Mouse (Mus musculus): ENCODE data around the gene Kbtbd6.
"Not testable (repeated sequence)": the region's sequence is repeated elsewhere in the genome, so short reads cannot be mapped to it uniquely, and the experiment has no call there.

Gene Kbtbd6

DNA sequence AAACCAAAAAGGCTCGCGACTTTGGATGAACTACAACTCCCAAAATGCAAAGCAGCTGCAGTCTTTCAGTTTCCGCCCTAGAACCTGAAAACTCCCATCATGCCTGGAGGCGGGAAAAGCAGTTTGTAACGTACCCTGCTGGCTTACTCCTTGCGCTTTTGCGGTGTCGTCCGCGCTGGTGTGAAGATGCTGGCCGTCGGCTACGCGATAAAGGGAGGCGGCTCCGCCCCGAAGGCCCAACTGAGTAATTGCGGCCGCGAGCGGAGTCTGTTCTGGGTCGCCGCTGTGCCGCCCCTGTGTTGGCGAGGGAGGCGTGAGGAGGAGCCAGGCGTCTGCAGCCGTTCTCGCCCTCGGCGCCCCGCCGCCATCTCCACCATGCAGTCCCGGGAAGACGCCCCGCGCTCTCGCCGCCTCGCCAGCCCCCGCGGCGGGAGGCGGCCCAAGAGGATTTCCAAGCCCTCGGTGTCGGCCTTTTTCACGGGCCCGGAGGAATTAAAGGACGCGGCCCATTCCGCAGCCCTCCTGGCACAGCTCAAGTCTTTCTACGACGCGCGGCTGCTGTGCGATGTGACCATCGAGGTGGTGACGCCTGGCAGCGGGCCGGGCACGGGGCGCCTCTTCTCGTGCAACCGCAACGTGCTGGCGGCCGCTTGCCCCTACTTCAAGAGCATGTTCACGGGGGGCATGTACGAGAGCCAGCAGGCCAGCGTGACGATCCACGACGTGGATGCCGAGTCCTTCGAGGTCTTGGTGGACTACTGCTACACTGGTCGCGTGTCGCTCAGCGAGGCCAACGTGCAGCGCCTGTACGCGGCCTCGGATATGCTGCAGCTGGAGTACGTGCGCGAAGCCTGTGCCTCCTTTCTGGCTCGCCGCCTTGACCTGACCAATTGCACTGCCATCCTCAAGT lies at the start of gene Kbtbd6:
TSS of gene Kbtbd6 (plus strand) at position 155 of the 910 bp plus-strand sequence.
- peak; percentile 77 for DNase-seq (ENCODE audit: low read depth)

DNA sequence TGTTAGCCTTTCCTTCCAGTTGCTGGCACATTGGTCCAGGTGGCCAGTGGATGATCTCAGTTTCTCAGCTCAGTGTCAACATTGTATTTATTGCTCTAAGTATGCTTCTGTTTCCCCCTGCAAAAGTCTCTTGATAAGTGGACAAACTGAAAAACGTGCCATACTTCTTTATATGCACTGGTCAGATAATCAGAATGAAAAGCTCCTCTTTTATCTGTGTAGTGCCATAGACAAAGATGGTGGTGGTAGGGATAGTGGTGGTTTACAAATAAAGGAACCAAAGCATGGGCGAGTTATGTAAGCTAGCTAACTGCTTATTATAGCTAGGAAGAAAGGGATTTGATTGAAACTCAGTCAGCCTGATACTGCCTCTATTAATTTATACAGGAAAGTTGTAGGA lies 44.0 kb upstream of the Kbtbd6 start:
- DNase-seq (ENCODE audit: low read depth): no peak

DNA sequence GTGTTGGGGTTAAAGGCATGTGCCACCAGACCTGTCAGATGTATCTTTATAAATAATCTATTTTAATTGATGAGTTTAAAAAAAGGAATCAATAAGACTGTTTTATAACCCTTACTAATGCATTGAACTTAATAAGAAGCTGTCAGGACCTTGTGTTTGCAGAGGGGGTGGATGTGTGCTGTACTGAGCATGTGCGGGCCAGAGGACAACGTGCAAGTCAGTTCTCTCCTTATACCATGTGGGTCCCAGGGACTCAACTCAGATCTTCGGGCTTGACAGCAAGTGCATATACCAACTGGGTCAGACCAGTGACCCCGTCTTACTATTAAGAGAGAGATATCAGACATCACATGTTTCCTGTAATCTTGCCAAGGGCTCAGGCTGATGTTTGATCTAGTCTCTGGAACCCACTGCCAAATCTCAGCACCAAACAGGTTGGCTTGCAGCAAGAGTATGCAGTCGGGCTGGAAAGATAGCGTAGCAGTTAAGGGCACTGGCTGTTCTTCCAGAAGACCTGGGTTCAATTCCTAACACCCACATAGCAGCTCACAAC lies 42.3 kb upstream of the Kbtbd6 start:
- no peak for DNase-seq (ENCODE audit: low read depth)

DNA sequence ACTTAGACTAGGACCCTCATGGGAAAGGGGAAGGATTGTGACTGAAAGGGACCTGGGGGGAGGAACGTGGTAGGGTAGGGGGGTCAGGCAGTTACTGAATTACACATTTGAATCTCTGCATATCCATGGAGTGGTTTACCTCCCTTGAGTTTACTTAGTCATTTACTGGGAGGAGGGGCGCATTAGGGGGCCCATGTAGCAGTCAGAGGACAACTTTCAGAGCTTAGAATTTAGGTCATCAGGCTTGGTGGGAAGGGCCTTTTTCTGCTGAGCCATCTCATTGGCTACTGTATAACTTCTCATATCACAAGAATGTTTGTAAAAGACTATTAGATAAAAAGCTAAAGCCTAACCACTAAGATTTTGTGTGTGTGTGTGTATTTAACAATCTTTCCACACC lies 41.0 kb upstream of the Kbtbd6 start:
- no peak for DNase-seq (ENCODE audit: low read depth)

DNA sequence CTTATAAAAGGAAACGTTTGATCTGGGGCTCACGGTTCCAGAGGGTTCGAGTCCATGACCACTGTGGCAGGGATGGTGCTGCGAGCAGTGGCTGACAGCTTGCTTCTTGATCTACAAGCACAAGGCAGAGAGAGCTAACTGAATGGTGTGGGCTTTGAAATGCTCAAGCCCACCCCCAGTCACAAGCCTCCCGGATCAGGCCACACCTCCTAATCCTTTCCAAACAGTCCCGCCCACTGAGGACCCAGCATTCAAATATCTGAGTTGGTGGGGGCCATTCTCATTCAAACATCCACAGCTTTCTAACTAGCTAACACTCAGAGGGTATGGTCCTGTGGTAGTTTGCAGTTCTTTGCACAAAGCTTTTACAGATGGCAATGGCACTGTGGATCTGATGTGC lies 38.5 kb upstream of the Kbtbd6 start:
- DNase-seq (ENCODE audit: low read depth): no peak

DNA sequence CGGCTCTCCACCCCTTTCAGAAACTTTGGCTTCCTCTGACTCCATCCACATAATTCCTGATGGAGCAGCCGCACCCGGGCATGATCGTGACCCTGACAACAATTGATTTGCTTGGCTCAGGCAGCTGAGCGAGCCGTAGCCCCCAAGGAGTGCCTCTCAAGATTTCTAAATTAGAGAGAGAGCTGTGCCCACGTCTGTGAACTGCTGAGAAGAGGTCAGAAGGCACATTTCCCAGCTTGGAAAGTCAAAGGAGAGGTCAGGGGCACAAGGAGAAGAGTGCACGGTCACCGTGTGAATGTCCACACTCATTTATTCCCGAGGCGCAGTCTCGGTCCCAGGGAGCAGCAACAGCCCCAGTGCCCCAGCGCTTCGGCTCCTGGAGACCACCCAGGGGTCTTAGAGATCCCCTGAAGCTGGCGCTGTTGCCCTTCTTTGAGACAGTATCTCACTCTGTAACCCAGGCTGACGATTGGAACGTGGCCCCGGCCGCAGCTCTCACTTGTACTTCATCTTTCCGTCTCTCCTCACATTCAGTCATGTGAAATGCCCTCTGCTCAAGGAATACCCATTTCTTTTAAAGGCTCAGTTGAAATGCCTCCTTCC lies 31.5 kb upstream of the Kbtbd6 start:
- DNase-seq (ENCODE audit: low read depth): no peak

DNA sequence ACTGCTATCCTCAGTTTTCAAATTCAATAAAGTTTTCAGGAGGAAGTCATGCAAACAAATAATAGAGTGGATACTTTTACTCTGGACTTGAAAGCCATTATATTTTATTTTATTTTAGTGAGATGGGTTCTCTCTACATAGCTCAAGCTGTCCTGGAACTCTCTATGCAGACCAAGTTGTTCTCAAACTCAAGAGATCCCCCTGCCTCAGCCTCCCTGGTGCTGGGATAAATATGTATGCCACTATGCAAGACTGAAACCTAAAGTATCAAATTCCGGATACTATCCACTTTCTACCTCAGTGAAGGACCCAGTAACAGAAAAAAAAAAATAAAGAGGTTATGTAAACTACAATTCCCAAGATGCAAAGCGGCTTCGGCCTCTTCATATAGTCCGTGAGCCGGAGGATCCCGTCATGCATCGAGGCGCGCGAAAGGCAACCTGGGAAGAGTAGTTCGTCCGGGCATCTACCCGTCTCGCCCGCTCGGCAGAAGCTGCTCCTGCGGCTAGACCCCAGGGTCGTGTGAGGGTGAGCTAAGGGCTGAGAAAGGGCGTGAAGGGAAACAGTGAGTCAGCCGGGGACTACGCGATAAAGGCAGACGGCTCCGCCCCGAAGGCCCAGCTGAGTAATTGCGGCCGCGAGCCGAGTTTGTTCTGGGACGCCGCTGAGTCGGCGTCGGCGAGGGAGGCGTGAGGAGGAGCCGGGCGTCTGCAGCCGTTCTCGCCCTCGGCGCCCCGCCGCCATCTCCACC lies 25.5 kb upstream of the Kbtbd6 start, which contains the start of gene Kbtbd7:
TSS of gene Kbtbd7 (plus strand) at position 533 of the 751 bp plus-strand sequence.
- DNase-seq (ENCODE audit: low read depth): peak; percentile 99

DNA sequence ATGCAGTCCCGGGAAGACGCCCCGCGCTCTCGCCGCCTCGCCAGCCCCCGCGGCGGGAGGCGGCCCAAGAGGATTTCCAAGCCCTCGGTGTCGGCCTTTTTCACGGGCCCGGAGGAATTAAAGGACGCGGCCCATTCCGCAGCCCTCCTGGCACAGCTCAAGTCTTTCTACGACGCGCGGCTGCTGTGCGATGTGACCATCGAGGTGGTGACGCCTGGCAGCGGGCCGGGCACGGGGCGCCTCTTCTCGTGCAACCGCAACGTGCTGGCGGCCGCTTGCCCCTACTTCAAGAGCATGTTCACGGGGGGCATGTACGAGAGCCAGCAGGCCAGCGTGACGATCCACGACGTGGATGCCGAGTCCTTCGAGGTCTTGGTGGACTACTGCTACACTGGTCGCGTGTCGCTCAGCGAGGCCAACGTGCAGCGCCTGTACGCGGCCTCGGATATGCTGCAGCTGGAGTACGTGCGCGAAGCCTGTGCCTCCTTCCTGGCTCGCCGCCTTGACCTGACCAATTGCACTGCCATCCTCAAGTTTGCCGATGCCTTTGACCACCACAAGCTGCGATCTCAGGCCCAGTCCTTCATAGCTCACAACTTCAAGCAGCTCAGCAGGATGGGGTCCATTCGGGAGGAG lies 24.8 kb upstream of the Kbtbd6 start:
- not testable (repeated sequence) for DNase-seq (ENCODE audit: low read depth)

DNA sequence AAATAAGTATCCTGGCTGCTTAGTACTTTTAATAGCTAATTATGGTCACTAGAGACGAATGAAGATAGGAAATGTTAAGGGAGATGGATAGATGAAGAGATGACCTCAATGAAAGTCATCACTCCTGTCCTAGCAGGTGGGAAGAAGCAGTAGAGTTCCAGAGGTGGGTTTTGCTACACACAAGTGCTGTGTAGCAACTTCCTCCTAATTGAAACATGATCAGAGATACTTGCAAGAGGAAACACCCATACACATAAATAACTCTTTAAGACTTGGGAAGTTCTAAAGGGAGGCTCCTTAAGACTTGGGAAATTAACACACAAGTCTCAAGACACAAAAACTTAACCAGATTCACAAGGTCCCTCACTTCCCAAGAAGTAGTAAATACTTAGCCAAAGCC lies 17.6 kb upstream of the Kbtbd6 start:
- DNase-seq (ENCODE audit: low read depth): no peak

DNA sequence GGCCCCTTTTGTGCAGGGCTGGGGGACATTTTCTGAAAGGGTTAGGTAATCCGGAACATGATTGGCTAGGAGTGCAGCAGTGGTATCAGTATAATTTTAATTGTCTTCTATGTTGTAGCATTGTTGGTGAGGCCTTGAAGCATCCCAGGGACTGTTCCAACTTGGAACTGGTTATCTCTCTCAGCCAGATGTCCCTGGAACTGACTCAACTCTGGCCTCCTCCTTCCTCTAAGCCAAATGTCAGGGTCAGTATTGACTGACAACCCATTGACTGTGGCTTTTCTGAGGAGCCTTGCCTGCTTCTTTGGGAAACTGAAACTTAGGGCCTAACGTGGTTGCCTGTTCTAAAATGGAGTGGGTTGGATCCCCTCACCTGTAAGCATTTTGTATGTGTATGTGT lies 11.0 kb upstream of the Kbtbd6 start:
- no peak for DNase-seq (ENCODE audit: low read depth)

DNA sequence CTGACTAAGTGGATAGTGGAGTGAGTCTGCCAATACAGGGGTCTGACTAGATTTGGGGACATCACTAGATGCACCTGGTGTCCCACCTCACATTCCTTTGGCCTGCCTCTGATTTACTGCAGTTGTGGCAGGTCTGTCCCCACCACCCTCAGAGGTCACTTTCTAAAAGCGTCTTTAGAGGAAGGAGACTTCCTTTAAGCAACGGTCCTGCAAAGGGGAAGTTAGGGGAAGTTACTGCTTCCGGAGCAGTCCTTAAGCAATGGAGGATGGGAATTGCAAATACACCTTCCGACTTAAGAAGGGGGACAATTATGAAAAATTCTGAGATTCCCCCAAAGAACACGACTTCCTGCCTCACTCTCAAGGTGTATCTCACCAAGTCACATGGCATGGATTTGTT lies 10.2 kb upstream of the Kbtbd6 start:
- DNase-seq (ENCODE audit: low read depth): no peak

DNA sequence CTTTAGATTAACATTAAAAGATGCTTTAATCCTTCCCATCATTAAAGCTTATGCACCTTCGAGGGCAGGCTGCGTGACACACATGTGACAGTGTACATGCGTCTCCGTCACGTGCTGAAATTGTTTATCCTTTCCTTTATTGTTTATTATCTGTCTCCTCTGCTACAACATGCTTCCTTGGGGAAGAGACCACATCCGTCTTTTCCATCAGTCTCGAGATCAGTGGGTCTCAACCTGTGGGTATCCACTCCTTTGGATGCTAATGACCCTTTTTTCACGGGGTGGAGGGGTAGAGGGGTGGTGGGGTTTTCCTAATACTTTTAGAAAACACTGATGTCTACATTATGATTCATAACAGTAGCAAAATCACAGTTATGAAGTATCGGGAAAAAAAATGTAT lies 7.0 kb upstream of the Kbtbd6 start:
- no peak for DNase-seq (ENCODE audit: low read depth)

DNA sequence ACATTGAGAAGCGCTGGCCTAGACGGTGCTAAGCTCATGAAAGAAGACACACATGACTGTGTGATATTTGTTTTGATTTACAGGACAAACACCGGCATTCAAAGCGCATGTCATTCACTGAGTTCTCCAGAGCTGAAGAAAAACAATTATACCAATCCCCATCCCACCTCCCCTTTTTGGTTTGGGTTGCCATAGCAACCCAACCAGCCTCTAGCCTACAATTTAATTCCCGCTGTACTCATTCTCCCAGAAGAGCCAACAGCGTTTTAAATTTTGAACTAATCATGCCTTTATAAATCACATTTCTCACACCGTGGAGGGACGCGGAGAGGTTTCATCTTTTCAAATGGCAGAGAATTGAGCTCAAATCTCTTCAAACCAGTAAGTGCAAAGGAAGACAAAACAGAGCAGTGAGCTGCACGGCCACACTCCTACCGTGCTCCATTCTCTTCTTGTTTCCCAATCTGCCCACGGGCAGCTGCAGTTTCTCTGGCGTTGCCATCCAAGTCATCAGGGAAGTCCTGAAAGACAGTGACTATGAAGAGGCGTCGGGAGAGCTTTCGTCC lies 6.5 kb upstream of the Kbtbd6 start:
- DNase-seq (ENCODE audit: low read depth): no peak

DNA sequence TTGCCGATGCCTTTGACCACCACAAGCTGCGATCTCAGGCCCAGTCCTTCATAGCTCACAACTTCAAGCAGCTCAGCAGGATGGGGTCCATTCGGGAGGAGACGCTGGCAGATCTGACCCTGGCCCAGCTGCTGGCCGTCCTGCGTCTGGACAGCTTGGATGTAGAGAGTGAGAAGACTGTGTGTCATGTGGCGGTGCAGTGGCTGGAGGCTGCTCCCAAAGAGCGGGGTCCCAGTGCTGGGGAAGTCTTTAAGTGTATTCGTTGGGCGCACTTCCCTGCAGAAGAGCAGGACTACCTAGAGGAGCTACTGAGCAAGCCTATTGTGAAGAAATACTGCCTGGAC lies 928 bp downstream of the Kbtbd6 start:
- not testable (repeated sequence) for DNase-seq (ENCODE audit: low read depth)

DNA sequence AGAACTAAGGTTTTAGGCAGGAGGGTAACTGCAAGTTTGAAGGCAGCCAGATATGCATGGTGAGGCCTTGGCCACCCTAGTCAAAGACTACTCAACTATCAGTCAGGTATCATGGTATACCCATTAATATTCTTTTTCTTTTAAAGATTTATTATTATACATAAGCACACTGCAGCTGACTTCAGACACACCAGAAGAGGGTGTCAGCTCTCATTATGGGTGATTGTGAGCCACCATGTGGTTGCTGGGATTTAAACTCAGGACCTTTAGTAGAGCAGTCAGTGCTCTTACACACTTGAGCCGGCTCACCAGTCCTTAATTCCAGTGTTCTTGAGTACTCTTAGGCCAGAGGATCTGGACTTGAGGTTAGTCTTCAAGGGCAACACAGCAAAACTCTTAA lies 8.8 kb downstream of the Kbtbd6 start:
- DNase-seq (ENCODE audit: low read depth): no peak

DNA sequence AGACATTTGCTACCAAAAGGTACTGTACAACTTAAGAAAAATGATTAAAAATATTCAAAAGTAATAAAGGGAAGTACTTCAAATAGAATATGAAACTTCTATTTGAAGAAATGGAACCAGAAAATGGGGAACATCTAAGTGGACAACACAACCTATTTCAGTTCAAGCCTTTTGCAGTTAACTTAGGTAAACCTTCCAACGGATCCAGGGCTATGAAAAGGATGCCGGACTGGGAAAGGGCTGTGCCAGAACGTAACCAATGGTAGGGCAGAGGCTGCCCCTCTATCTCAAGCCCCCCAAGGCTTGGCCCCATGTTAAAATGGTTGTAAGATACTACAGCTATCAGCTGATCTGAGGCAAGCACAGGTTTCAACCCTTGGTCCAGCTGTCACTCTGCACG lies 9.4 kb downstream of the Kbtbd6 start:
- no peak for DNase-seq (ENCODE audit: low read depth)

DNA sequence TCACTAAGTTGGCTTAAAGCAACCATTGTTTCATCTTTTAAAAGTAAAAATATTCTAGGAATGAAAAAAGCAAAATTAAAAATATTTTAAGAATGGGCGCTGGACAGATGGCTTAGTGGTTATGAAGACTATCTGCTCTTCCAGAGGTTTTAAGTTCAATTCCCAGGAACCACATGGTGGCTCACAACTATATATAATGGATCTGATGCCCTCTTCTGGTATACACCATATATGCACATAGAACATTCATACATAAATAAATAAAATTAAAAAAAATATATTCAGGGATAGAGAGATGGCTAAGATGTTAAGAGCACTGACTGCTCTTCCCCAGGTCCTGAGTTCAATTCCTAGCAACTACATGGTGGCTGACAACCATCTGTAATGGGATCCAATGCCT lies 14.0 kb downstream of the Kbtbd6 start:
- no peak for DNase-seq (ENCODE audit: low read depth)

DNA sequence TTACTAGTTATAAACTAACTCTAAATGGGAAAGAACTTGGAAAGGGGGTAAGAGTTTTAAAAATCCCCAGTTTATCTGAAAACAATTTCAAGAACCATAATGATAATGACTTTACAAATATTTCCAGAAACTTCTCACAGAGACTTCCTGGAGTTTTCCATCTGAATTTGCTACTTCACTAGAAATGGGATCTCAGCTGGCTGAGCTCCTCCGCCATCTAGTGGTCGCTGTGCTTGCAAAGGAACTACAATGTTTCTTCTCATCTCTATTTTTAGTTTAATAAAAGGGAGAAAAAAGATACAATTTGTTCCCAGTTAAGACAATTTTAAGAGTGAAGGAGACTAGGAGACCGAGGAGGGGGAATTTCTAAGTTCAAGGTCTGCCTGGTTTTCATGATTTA lies 16.0 kb downstream of the Kbtbd6 start:
- no peak for DNase-seq (ENCODE audit: low read depth)

DNA sequence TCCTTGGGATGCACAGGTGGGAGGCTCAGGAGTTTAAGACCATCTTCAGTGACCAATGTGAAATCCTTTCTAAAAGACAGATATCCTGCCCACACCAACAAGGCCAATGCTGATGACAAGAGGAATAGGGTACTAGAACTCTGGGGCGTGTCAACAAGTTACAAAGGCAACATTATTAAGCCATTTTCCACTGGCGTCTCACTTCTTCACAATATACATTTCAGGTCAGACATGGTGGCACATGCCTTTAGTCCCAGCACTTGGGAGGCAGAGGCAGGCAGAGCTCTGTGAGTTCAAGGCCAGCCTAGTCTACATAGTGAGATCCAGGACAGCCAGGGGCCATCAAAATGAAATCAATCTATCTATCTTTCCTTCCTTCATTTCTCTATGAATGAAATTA lies 21.7 kb downstream of the Kbtbd6 start:
- DNase-seq (ENCODE audit: low read depth): no peak

DNA sequence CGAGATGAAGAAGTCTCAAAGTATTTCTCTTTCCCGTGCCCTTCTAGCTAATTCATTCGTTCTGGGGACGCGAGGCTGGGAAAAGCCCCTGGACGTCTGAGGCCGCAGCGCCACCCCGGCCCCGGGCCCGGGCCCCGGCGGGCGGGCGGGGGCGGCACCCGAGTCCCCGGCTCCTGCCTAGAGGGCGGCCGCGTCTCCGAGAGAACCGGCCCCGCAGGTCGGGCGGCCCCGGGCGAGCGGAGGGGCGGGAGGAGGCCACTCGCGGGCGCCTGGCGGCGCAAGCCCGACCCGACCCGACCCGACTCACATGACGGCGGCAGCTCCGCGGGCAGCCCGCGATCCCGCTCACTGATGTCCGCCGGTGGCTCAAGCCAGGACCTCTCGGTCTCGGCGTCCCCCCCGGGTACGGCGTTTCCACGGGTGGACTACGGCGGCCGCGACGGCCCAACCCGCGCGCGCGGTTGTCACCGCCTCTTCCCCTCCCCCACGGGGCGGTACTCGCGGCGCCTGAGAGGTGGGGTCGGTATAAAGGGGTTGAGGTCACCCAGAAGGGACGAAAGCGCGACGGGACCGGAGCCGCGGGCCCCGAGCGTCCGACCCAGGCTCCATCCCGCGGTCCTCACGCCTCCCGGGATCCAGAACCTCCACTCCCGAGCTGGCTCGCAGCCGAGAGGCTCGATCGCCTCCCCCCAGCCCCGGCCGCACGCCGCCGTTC lies 29.1 kb downstream of the Kbtbd6 start, which contains the start of gene Elf1:
TSS of gene Elf1 (plus strand) at position 571 of the 715 bp plus-strand sequence.
- no peak for DNase-seq (ENCODE audit: low read depth)

Measured in fibroblast of lung, adult 2 months (primary cell).